Mouse (Mus musculus) adrenal gland, adult 8-10 months (tissue): Measurements from ENCODE around the gene Scarb1. TPM values are rescaled to one million over a fixed set of nuclear protein-coding genes. Genes with fewer than 3 reads are reported as not detected.

Source experiments
- DNase-seq: peaks from one replicate; pipeline ENCODE4 v3.0.0; 2022
- total RNA-seq, 4 experiments: library from RNA; stranded (reverse); gene quantifications; 2 replicates each; pipeline ENCODE4 v1.2.4; 2022

Gene Scarb1
- total RNA-seq, 4 experiments from 2014 or later = 1,640 to 3,396 (median 2,408) TPM

DNA sequence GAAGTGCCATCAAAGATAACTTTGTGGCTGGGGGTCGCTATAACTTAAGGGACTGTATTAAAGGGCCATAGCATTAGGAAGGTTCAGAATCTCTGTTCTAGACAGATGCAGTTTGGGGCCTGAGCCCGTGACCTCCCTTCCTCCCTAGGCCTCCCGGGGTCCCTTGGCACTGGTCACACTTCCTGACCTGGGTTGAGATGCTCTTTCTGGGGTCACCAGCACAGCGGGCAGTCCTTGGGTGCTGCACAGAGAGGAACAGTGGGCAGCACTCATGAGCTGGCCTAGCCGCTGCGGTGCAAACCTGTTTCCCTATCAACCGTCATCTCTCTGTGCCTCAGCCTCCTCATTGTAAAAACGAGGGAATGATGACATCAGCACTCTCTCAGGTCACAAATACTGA lies 71.5 kb downstream of the Scarb1 start:
- no peak for DNase-seq

DNA sequence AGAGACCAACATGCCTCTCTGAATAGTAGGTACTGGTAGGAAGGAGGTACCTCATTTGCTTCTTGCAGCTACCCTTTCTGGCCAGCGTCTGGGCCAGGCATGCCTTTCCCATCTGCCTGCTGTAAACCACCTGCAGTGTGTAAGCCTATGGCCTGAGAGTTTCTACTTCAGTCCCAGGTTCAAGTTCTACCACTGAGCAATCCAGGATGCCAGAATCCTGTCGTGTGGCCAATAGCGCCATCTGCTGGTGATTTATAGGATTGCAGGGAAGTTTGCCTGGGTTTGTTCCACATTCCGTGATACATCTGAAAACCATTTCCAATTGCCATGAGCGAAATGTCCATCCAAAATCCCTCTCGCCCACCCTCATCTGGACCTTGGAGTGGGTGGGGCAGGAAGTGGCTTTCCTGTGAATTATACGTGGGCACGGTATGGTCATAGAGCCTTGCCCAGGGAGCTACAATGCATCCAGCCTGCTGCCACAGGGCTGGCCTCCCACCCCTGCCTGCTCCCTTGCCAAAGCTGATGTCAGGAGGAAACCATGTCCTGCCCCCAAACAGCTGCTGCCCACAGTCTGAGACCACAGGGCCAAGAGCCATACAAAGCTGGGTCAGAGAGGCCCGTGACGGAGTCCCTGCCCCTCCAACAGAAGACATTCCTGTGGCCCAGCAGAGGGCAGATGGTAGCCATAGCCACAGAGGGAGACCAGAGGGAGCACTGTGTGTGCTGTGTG lies 72.7 kb downstream of the Scarb1 start:
- DNase-seq = no peak

DNA sequence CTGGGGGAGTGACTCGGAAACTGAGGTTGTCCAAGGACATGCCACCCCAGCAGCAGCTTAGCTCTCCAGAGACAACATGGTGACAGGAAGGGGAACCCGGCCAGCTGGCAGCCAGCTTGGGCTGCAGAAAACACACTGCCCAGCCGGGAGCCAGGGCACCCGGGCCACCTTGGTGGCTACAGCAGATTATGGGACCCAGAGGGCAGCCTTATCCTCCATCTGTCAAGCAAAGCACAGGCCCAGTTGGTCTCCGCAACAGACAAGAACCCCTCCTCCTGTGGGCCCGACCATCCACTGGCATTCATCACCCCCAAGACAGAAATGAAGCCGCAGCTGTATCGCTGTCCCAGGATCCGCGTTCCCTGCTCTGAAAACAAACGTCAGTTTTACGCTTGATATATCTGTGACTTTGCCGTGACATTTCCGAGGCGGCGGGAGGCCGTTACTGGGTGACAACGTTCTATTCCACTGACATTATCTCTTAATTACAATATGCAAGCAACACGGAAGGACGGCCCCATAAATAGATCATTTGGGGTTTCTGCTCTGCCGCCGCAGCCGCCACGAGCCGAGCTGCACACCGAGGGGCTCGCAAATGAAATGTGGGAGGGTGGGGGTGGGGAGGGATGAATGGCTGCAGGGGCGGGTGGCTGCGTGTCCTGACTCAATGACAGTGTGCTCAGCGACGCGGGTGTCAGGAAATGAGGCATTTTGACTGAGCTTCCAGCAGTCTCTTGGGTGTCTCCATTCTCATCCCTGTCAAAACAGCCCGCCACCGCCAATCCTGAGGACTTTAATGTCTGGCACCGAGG lies 73.5 kb downstream of the Scarb1 start:
- DNase-seq = peak; percentile 73

DNA sequence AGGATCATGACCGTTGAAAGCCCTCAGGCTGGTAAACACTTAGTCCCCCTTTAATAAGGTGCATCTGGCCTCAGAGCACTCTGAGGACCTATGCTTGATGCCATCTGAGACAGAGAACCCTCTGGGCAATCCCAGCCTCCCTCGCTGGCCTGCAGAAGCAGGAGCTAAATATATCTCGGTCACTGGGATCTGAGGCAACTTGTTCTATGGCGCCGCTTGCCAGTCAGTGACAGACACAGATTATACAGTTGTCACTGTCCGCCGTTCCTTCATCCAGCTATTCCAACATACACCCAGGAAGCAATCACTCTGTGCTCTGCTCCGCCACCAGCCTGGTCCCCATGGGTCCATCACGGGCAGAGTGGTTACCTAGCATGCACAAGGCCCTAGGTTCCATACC lies 74.8 kb downstream of the Scarb1 start:
- no peak for DNase-seq

DNA sequence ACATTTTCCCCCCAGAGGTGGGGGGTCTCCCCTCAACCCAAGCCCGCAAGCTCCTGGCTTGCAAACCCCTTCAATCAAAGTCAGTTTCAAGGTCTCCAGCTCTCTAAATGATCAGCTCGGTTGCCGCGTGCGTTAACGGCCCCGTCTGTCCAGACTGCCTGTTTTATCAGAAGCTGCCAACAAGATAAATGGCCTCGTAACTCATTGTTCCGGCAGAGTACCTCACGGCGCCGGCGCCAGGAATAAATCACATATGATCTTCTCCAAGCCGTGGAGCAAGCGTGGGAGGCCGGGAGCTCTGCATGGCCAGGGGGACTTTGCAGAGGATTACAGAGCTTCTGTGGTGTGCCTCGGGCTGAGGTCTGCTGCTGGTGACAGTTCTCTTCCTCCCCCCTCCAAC lies 76.2 kb downstream of the Scarb1 start:
- peak; percentile 84 for DNase-seq

DNA sequence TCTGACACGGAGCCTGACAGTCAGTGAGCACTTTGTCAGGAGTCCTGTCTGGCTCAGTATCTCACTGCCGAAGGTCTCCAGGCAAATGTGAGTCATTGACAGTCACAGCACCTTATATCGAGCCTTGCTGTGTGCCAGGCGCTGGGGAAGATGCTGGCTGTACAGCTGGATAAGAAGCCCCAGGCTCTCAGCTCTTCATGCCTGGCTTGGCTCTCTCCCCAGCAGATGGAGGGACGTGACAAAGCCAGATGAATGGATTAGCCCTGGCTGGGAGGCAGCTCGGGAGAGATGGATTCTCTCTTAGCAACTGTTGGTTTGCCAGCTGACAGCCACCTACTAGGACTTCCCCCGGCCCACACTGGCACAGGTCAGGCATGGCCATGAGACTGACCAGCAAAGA lies 78.3 kb downstream of the Scarb1 start:
- no peak for DNase-seq

DNA sequence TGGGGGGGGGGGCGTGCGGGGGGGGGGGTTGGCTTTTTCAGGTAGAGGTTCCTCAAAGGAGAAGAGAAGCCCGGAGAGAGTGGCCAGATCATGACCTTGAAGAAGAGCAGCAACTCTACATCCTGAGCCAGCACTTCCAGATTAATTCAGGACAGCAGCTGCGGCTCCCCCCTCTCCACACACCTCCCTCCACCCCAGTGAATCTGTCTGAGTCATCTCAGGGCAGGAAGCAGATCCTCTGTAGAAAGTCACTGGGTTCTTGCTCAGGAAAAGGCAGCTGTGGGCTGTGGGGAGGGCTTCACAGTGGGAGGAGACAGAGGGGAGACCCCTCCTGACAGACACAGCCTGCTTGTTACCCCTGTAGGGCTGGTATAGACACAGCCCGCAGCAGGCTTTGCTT lies 87.0 kb downstream of the Scarb1 start:
- DNase-seq = no peak

DNA sequence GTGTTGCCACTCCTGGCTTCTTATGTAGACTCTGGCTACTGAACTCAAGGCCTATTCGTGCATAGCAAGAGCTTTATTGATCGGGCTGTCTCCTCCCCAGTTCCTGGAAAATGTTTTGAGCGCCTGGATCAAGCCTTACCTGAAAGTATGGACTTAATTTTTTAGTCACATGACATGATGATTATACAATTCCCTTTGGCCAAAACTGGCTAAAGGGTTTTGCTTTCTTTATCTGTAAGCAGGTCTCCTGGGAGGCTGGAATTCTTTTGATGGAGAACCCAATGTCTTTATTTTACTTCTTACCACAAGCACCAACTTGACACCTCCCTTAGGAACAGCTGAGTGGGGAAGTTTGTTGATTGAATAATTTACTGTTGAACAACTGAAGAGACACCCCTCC lies 87.4 kb downstream of the Scarb1 start:
- no peak for DNase-seq

DNA sequence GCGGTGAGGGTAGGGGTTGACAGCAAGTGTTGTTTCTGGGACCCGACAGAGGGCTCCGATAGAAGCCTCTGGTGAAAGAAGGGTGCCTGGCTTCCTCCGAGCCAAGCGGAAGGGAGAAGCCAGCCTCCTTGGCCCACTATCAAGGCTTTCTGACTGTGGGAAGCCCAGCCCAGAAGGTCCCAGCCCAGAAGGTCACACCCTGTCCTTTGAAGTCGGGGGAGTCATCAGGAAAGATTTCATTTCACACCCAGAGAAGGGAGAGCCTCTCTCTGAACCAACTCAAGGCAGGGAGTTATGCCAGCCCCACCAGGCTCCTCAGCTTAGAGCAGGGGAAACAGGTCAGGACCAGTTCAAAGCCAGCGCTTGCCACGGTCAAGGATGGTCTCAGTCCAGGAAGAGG lies 88.2 kb downstream of the Scarb1 start:
- peak; percentile 91 for DNase-seq

DNA sequence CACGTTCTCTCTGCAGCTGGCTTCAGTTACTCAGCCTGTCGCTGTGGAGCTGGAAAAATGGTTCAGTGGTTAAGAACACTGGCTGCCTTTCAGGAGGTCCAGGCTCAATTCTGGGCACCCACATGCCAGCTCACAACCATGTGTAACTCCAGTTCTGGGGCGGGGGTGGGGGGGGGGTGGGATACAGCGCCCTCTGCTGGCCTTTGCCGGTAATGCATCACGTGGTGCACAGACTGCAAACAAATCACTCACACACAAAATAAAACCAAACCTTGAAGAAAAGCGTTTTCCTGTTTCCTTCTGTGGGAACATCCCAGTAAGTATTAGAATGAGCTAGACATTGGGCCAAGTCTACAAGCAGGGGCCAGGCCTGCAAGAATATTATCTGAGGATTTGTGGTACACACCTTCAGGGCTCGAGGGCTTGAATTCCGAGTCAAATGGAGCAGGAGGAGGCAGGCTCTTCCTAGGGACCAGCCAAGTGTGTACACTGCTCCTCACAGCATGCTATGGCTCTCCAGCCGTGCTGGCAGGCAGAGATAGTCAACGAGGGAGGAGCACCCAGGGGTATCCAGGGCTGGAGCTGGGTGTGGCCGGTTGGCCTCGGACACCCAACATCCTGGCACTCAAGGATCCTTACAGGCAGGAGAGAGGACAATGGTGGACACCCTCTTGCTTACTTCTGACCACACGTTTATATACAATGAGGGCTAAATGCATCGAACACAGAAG lies 88.8 kb downstream of the Scarb1 start:
- DNase-seq = no peak

DNA sequence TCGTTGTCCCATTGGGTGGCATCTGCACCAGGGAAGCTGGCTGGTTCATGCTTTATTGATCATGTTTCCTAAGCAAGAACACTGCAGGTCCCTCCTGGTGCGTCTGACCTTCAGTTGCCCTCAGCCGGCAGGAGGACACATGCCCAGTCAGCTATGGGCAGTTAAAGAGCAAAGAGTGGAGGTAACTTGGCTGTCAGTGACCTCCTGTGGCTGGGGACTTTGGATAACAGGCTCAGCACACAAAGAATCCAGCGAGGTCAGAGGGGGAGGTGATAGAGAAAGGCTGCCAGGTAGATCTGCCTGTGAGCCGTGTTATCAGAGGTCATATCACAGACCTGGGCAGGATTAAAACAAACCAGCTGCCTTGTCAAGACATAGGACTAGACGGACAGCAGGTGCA lies 91.7 kb downstream of the Scarb1 start:
- DNase-seq = no peak

DNA sequence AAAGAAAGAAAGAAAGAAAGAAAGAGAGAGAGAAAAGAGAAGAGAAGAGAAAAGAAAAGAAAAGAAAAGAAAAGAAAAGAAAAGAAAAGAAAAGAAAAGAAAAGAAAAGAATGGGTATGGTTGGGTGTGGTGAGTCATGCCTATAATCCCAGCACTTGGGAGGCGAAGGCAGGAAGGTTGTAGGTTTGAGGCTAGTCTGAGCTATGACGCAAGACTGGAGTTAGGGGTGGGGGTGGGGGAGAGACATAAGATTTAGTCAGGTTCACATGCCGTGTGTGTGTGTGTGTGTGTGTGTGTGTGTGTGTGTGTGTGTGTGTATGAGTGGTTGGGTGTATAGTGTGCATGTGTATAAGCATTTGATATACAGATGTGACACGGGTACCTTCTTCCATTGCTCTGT lies 94.2 kb downstream of the Scarb1 start:
- no peak for DNase-seq

DNA sequence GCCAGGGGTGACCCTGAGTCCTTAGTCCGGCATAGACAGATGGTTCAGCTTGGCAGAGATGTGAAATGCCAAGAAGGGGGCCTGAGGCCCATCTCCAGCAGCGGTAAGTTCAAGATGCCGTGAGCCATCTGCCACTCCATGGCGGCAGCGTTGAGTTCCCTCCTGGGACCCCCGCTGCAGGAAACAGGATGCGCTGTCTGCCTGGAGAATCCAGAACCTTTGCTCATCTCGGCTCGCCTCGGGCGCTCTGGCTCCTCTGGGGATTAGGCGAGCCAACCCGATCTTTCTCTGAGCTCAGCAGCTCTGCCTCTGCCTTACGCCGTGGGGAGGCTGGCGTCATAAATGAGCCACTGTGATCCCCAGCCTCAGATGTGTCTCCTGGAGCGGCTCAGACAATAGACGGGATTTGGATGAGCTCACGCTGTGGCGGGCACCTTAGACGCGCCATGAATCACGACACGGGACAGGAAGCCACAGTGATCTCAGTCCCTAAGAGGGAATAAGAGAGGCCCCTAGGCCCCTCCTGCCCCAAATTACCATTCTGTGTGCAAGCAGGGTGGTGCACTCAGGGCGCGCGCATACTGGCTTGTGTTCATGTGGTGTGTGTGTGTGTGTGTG lies 95.3 kb downstream of the Scarb1 start:
- DNase-seq = peak; percentile 72

DNA sequence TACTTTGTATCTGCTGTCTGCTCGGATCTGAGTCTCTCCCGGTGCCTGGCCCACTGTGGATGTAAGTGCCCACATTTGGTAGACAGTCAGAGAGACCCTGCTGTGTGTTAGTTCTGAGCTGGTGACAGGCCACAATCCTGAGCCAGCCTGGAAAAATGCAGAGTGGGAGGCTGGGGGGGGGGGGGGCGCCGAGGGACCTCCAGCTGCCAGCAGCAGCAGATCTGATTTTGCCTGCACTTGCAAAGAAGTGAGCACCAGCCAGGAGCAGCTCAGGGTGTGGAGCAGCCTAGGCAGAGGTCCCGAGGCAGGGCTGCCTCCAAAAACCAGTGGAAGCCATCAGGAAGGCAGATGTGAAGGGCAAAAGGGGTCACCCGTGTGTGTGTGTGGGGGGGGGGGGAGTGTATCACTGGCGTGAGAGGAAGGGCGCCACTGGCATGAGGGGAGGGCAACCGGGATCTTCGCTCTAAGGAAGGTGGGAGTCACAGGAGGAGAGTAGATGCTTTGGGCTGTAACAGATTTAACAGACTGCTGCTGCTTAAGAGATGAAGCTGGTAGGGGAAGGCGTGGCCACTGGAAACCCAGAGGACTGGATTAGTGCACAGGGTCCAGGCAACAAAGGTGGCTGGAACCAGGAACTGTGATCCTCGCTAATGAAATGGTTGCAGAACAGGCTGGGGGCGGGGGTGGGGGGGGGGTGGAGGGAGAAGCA lies 95.9 kb downstream of the Scarb1 start:
- DNase-seq = no peak

DNA sequence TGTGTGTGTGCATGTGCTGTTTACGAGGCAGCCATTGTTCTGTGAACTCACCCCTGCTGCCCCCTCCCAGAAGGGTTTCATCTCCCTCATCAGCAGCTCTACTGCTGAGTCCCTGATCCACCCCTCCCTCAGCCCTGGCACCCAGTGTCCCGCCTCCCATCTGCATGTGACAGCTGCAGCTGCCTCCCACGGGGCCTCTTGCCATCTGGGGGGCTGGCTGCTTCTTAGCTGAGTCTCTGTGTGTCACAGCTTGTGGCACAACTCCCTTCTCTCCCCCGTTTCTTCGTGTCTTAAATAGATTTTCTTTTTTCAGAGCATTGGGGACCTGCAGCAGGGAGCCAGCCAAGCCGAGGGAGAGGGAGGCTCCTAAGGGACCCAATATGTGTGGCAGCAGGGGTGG lies 97.0 kb downstream of the Scarb1 start:
- DNase-seq = no peak

DNA sequence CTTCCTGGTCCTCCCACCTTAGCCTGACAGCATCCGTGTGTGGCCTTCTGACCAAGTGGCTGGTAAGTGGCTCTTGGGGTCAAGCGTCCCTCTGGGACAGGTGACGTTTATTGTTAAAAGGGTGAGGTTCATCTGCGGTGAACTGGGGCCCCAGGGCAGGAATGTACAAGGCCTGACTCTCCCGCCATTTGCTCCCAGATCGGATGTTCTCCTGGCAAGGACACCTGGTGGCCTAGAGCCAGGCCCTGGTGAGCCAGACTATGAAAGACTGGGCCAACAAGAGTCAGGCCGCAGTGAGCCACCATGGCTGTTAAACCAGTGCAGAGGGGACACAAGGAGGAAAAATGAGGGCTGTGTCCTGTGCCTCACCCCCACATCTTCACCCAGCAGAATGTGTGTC lies 98.8 kb downstream of the Scarb1 start:
- DNase-seq = no peak

DNA sequence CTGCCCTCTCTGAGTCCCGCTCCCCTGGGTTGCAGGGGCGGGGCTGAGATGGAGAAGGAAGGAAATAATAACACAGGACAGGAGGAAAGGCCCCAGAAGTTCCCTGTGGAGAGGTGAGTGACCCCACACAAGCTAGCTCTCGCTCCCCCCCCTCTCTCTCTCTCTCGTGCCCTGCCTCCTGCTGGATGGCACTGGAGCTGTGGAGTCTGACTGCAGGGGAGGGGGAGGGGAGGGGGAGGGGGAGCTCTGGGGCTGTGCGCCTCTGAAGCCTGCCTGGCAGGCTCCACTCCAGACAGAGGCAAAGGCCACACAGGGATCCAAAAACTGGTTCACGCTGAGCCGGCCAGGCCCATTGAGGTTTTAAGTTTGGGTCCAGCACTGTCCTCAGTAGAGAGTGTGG lies 99.3 kb downstream of the Scarb1 start:
- DNase-seq = no peak

DNA sequence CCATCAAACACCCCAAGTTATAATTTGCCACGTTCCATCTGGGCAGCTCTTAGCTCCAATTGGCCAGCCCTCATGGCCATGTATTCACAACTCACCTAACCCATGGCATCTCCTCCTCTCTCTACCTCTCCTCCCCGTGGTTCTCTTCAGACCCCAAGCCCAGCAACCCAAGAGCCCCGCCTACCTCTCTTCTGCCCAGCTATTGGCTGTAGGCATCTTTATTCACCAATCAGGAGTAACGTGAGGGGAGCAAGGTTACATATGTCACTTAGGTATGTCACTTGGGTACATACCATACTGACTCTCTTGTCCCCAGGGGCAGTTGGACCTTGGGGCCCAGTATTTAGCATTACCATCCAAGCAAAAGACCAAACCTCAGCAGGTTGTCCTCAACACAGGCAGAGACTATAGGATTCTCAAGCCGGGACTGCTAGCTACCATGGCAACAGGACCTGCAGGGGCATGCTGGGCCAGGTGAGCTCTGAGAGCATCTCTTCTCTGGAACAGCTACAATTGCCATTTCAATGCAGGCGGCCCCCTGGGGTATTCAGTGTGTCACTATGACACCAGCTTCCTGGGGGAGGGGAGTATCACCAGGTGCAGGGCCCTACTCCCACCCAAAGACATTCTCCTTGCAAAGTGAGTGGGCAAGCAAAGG lies 100.6 kb downstream of the Scarb1 start:
- no peak for DNase-seq

DNA sequence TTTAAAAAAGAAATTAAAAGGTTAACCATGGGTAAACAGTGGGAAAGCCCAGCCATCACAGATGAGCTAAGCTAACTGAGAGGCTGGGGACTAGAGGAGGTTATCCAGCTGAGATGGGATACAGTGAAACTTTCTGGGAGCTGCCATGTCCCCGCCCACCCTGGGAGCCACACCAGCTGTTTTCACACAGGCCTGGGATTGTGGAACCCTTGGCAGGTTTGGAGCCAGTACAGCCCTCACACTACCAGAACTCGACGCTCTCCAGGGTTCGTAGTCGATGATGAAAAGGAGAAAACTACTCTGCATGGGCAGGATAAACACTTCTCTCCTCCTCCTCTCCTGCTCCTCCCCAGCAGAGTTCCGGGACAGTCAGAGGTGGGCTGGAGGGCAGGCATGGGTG lies 105.0 kb downstream of the Scarb1 start:
- no peak for DNase-seq

DNA sequence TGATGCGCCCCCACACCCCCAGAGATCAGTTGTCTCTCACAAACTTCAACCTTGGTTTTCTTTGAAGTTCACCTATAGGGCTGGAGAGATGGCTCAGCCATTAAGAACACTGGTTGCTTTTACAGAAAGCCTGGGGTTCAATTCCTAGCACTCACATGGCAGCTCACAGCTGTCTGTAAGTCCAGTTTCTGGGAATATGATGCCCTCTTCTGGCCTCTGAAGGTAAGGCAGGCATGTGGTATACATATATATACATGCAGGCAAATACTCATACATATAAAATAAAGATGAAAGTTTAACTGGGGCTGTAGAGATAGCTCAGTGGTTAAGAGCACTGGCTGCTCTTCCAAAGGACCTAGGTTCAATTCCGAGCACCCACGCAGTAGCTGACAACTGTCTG lies 105.5 kb downstream of the Scarb1 start:
- DNase-seq = no peak

DNA sequence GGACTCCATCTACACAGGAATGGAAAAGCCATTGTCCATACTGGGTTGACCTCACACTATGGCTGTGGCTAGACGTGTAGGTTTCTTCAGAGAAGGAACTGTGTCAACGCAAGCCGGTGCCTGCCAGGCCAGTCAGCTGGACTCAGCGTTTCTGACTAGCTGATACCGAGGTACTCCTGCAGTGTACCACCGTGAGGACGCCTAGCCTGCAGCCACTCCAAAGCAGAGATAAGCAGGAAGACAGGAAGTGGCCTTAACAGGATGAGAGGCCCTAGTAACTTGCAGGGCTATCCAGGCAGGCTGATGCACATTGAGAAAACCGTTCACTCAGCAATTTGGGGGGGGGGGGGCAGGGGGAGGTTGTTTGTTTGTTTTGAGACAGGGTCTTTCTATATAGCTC lies 106.5 kb downstream of the Scarb1 start:
- DNase-seq = no peak

DNA sequence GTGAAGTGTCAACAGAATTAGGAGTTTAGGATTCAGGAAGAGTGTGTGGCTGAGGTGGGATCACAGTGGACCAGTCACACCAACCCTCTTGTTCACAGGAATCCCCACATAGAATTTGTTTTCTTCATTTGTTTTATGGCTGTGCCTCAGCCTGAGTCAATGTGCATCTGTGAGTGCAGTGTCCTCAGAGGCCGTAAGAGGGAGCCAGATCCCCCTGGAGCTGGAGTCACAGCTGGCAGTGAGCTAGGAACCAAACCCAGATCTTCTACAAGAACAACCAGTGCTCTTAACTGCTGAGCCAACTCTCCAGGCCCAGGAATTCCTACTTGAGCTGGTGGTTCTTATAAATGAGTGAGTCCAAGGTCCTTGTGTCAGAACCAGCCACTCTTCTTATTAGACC lies 107.4 kb downstream of the Scarb1 start:
- DNase-seq = no peak
